Mouse (Mus musculus): Measurements from ENCODE around the gene 1600002K03Rik.

GRCm38 (mm10) chr10:80207201-80207600, 34.5 kb downstream of the 1600002K03Rik start:
- TF ChIP-seq CTCF (IDR thresholded peaks at IDR 0.05; ENCODE audit: low read depth) (no peak), EP300 (optimal IDR thresholded peaks at IDR 0.05) (no peak)
